In genomic region chr11:72607469-72608070, GRCm38 (mm10) we compare ENCODE assay signal across 8 mouse cellular contexts. TPM values are rescaled to one million over a fixed set of nuclear protein-coding genes. Genes with fewer than 3 reads are reported as not detected.
DNase-seq lines count a peak whose midpoint lies in the region; ATAC-seq and TF ChIP-seq lines count a peak whose summit lies in the region.

No protein-coding gene starts in this region.

- H3K36me3 ChIP-seq in G1E (replicated peaks) (peaks cover 2% of the 10 kb centered on the region), macrophage (ENCODE audit: inconsistent target) (no peaks in the 10 kb centered on the region)
- no peaks in the 10 kb centered on the region for H3K36me3 ChIP-seq in forebrain, embryonic 16.5 days (ENCODE audit: control insufficient read depth, insufficient read depth)
- H3K36me3 ChIP-seq in hindbrain, embryonic 10.5 days: no peaks in the 10 kb centered on the region

- ATAC-seq in G1E (ENCODE audit: extremely low read depth, insufficient number of reproducible peaks, low FRiP score, poor library complexity, severe bottlenecking): 0 out of 2 replicates have a peak, but pooled peaks have one; percentile 10
- peak; percentile 29 for ATAC-seq in forebrain, embryonic 16.5 days

- H3K79me2 ChIP-seq in macrophage (ENCODE audit: inconsistent target): peaks cover 43% of the 10 kb centered on the region

- H3K27ac ChIP-seq in forebrain, embryonic 16.5 days (ENCODE audit: low read length): peak overlapping the region; percentile 98
- H3K27ac ChIP-seq in hindbrain, embryonic 10.5 days: peak overlapping the region; percentile 100
- no peak overlapping the region for H3K27ac ChIP-seq in macrophage

- peak overlapping the region; percentile 39 for H3K4me2 ChIP-seq in forebrain, embryonic 16.5 days (ENCODE audit: low read length)

- 0 out of 2 replicates have a peak, but pooled peaks have one; percentile 5 for TF ChIP-seq POLR2A in brain, embryonic 14.5 days (IDR thresholded peaks at IDR 0.05; ENCODE audit: borderline replicate concordance, extremely low read depth, insufficient read depth, insufficient read length, poor library complexity, severe bottlenecking)

- no peaks in the 10 kb centered on the region for H3K9me3 ChIP-seq in G1E (replicated peaks)
- H3K9me3 ChIP-seq in forebrain, embryonic 16.5 days (ENCODE audit: control insufficient read depth, low read length): no peaks in the 10 kb centered on the region
- H3K9me3 ChIP-seq in hindbrain, embryonic 10.5 days: no peaks in the 10 kb centered on the region

- WGBS in forebrain, embryonic 16.5 days: 0% methylated on average over 54 of the region's 79 CpGs
- WGBS in hindbrain, embryonic 10.5 days: under 1% methylated on average over 79 of the region's 79 CpGs
- WGBS in macrophage (ENCODE audit: missing documents): 1% methylated on average over 57 of the region's 79 CpGs

- no peaks in the 10 kb centered on the region for H3K27me3 ChIP-seq in G1E (ENCODE audit: insufficient read depth, low read length)
- H3K27me3 ChIP-seq in forebrain, embryonic 16.5 days (replicated peaks; ENCODE audit: control insufficient read depth, insufficient read depth, low read length): no peaks in the 10 kb centered on the region
- no peaks in the 10 kb centered on the region for H3K27me3 ChIP-seq in hindbrain, embryonic 10.5 days (ENCODE audit: insufficient read depth, poor library complexity, severe bottlenecking)

- H3K4me3 ChIP-seq in G1E (ENCODE audit: low read depth, low read length) (peak overlapping the region; percentile 91), macrophage (ENCODE audit: inconsistent target) (peak overlapping the region; percentile 19; the same call in 1 of the 2 replicates)
- H3K4me3 ChIP-seq in forebrain, embryonic 16.5 days (replicated peaks; ENCODE audit: low read length): peak overlapping the region; percentile 70
- H3K4me3 ChIP-seq in hindbrain, embryonic 10.5 days: peak overlapping the region; percentile 86

- peak; percentile 73 for DNase-seq in G1E (ENCODE audit: low spot score)
- DNase-seq in brain, embryonic 14.5 days (ENCODE audit: low read depth): peak; percentile 64
- DNase-seq in hindbrain, embryonic 10.5 days (ENCODE audit: low spot score): no peak
- peak; percentile 69 to 72 for DNase-seq in layer of hippocampus, postnatal 36 days
- DNase-seq in retina, postnatal 7 days (ENCODE audit: low read depth, low spot score): peak; percentile 39
- peak; percentile 86 for DNase-seq in yolk sac, embryonic 10.5 days (ENCODE audit: low spot score)

- H3K4me1 ChIP-seq in G1E (ENCODE audit: insufficient read depth, low read depth, low read length): peaks cover 18% of the 10 kb centered on the region
- peaks cover 13% of the 10 kb centered on the region for H3K4me1 ChIP-seq in forebrain, embryonic 16.5 days (replicated peaks; ENCODE audit: control insufficient read depth, insufficient read depth, low read length)
- peaks cover 11% of the 10 kb centered on the region for H3K4me1 ChIP-seq in hindbrain, embryonic 10.5 days (replicated peaks)

- H3K9ac ChIP-seq in forebrain, embryonic 16.5 days (replicated peaks; ENCODE audit: low read depth, low read length): peak overlapping the region; percentile 98

- TF ChIP-seq CTCF in G1E (IDR thresholded peaks at IDR 0.05; ENCODE audit: low read depth, low read length): no peak
- no peak for TF ChIP-seq CTCF in brain, embryonic 14.5 days (IDR thresholded peaks at IDR 0.05; ENCODE audit: borderline replicate concordance, extremely low read depth, insufficient read depth, insufficient read length)

RNA-seq across cellular contexts. Expression of gene Ube2g1, which starts 0.5 kb away (rescaled TPM):
- total RNA-seq in G1E (2014; fragmentation: Nextera tagmentation) (98.9 and 119 TPM in 2 replicates), G1E (2017) (52.6 and 60.1 TPM in 2 replicates)
- polyA plus RNA-seq in G1E (2012) (32.2 and 47.7 TPM in 2 replicates), macrophage (2018) (20.8 to 32.9 TPM (median 26.7 TPM) in 3 replicates)
- 48.5 and 52.2 TPM in 2 replicates for polyA plus RNA-seq in brain, embryonic 14.5 days (2012; rRNA removed)
- 112 and 117 TPM in 2 replicates for polyA plus RNA-seq in forebrain, embryonic 16.5 days (2015; fragmentation: Nextera tagmentation; extraction: Ambion mirVana)
- polyA plus RNA-seq in hindbrain, embryonic 10.5 days (2016; fragmentation: Nextera tagmentation; extraction: Ambion mirVana): 93.0 and 95.7 TPM in 2 replicates
- 10 to 100 TPM; 47.7 to 49.7 TPM for total RNA-seq in layer of hippocampus, postnatal 36 days (2021)
- 10 to 100 TPM in 21 of 26 experiments, 1 to 10 TPM in 5; 4.9 to 23.3 (median 14.5) TPM for total RNA-seq in macrophage (2018; cell fraction: chromatin; rRNA removed)
- 10 to 100 TPM; 17.2 to 26.3 (median 22.8) TPM for total RNA-seq in macrophage (2018; cell fraction: cytosol; rRNA removed)
- 10 to 100 TPM in 24 of 26 experiments, 1 to 10 TPM in 2; 7.8 to 32.6 (median 17.2) TPM for total RNA-seq in macrophage (2018; cell fraction: nucleus; rRNA removed)

RNA-seq across cellular contexts. Expression of gene Spns3, which starts 57.3 kb away (rescaled TPM):
- total RNA-seq in G1E (2014; fragmentation: Nextera tagmentation) (not detected in 2 replicates), G1E (2017) (0.11 and 0.12 TPM in 2 replicates)
- polyA plus RNA-seq in G1E (2012) (not detected in 2 replicates), macrophage (2018) (not detected in 3 replicates)
- polyA plus RNA-seq in brain, embryonic 14.5 days (2012; rRNA removed): 0.08 and 0.19 TPM in 2 replicates
- not detected in 2 replicates for polyA plus RNA-seq in forebrain, embryonic 16.5 days (2015; fragmentation: Nextera tagmentation; extraction: Ambion mirVana)
- 0.09 and 0.16 TPM in 2 replicates for polyA plus RNA-seq in hindbrain, embryonic 10.5 days (2016; fragmentation: Nextera tagmentation; extraction: Ambion mirVana)
- total RNA-seq in layer of hippocampus, postnatal 36 days (2021): under 1 TPM; 0.25 to 0.30 TPM
- 1 to 10 TPM in 2 of 26 experiments, under 1 TPM in 14, not detected in 10; 0.22 to 1.3 (median 0.55) TPM for total RNA-seq in macrophage (2018; cell fraction: chromatin; rRNA removed)
- total RNA-seq in macrophage (2018; cell fraction: cytosol; rRNA removed): under 1 TPM in 22 of 26 experiments, not detected in 4; 0.05 to 0.39 (median 0.17) TPM
- 1 to 10 TPM in 2 of 26 experiments, under 1 TPM in 15, not detected in 9; 0.12 to 1.1 (median 0.50) TPM for total RNA-seq in macrophage (2018; cell fraction: nucleus; rRNA removed)

Comparison
In these comparisons a context has a peak if more than half of its experiments do, and no peak if none do; other contexts are left out.
1. H3K4me3 ChIP-seq: peak in every context shown above with its lines; median percentile 91 in G1E; 86 in hindbrain, embryonic 10.5 days; 70 in forebrain, embryonic 16.5 days; 19 in macrophage.